Mouse (Mus musculus): Measurements from ENCODE around the gene Rab5c. TPM values are rescaled to one million over a fixed set of nuclear protein-coding genes. Genes with fewer than 3 reads are reported as not detected.

Rab5c gene
- total and polyA plus RNA-seq, 3 experiments = 249 to 263 TPM; not detected in 1

- Histone ChIP-seq H3K36me3 (ENCODE audit: control insufficient read depth in 1 of 2, insufficient read depth in 2 of 2, low read length in 2 of 2) (peaks cover 19 to 43% of the 10 kb centered on the region in 2 experiments), H3K9me3 (replicated peaks; ENCODE audit: insufficient read depth, low read length) (no peaks in the 10 kb centered on the region), H3K79me2 (ENCODE audit: control insufficient read depth, insufficient read depth, low read length, poor library complexity) (peaks cover 43% of the 10 kb centered on the region), H3K4me1 (ENCODE audit: control insufficient read depth in 1 of 2, insufficient read depth in 2 of 2, low read length in 2 of 2) (peaks cover 29 to 39% of the 10 kb centered on the region in 2 experiments), H3K4me3 (ENCODE audit: control insufficient read depth in 1 of 2, insufficient read depth in 1 of 2, low read depth in 2 of 2, low read length in 2 of 2) (no peak overlapping the region), H3K27me3 (ENCODE audit: control insufficient read depth in 1 of 2, insufficient read depth in 2 of 2, low read length in 2 of 2) (no peaks in the 10 kb centered on the region), H3K9ac (ENCODE audit: control insufficient read depth, low read depth, low read length, poor library complexity, severe bottlenecking) (no peak overlapping the region), H3K27ac (ENCODE audit: control insufficient read depth, low read depth, low read length) (no peak overlapping the region)
- TF ChIP-seq POLR2A (IDR thresholded peaks at IDR 0.05; ENCODE audit: control insufficient read depth in 1 of 2, insufficient read depth in 1 of 2, low read depth in 1 of 2, low read length in 2 of 2, poor library complexity in 1 of 2) (no peak), TCF12 (IDR thresholded peaks at IDR 0.05; ENCODE audit: low read depth, low read length) (no peak)
- no peak for DNase-seq (ENCODE audit: low read depth, low spot score)
Measured at GRCm38 (mm10) chr11:100719893-100720292, 18.1 kb downstream of the Rab5c start.

DNA sequence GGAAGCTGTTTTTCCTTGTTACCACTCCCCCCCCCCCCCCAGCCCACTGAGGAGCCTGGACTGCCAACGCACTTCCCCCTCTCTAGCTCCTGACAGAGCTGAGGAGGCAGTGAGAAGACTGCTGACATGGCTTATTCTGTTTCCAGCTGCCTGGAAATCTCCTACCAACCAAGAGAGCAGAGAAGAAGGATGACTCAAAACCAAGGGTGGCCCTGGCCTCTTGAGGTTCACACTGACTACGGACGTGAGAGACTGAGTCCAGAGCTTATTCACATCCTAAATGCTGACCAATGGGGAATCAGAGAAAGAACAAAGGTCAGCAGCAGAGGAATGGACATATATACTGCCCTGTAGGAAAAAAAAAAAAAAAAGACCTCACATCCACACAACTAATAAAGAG lies 18.7 kb downstream of the Rab5c start:
- Histone ChIP-seq H3K36me3 (ENCODE audit: control insufficient read depth in 1 of 2, insufficient read depth in 2 of 2, low read length in 2 of 2) (peaks cover 17 to 42% of the 10 kb centered on the region in 2 experiments), H3K79me2 (ENCODE audit: control insufficient read depth, insufficient read depth, low read length, poor library complexity) (peaks cover 38% of the 10 kb centered on the region), H3K27ac (ENCODE audit: control insufficient read depth, low read depth, low read length) (no peak overlapping the region), H3K9me3 (replicated peaks; ENCODE audit: insufficient read depth, low read length) (no peaks in the 10 kb centered on the region), H3K27me3 (ENCODE audit: control insufficient read depth in 1 of 2, insufficient read depth in 2 of 2, low read length in 2 of 2) (no peaks in the 10 kb centered on the region), H3K9ac (ENCODE audit: control insufficient read depth, low read depth, low read length, poor library complexity, severe bottlenecking) (no peak overlapping the region), H3K4me3 (ENCODE audit: control insufficient read depth in 1 of 2, insufficient read depth in 1 of 2, low read depth in 2 of 2, low read length in 2 of 2) (no peak overlapping the region), H3K4me1 (ENCODE audit: control insufficient read depth in 1 of 2, insufficient read depth in 2 of 2, low read length in 2 of 2) (peaks cover 24 to 35% of the 10 kb centered on the region in 2 experiments)
- TF ChIP-seq CHD2 (IDR thresholded peaks at IDR 0.05; ENCODE audit: low read length) (no peak), JUND (IDR thresholded peaks at IDR 0.05; ENCODE audit: low read depth, low read length) (no peak), POLR2A (IDR thresholded peaks at IDR 0.05; ENCODE audit: control insufficient read depth in 1 of 2, insufficient read depth in 1 of 2, low read depth in 1 of 2, low read length in 2 of 2, poor library complexity in 1 of 2) (no peak), USF1 (IDR thresholded peaks at IDR 0.05; ENCODE audit: low read depth, low read length) (no peak), MXI1 (IDR thresholded peaks at IDR 0.05; ENCODE audit: low read depth, low read length) (no peak), MAZ (IDR thresholded peaks at IDR 0.05; ENCODE audit: low read depth, low read length) (no peak), GATA1 (IDR thresholded peaks at IDR 0.05; ENCODE audit: low read depth, low read length) (no peak), ZNF384 (IDR thresholded peaks at IDR 0.05; ENCODE audit: low read depth, low read length) (no peak), HCFC1 (IDR thresholded peaks at IDR 0.05; ENCODE audit: low read depth, low read length) (no peak), TCF12 (IDR thresholded peaks at IDR 0.05; ENCODE audit: low read depth, low read length) (no peak)
- no peak for DNase-seq (ENCODE audit: low read depth, low spot score)

GRCm38 (mm10) chr11:100718866-100719265 lies 19.1 kb downstream of the Rab5c start:
- TF ChIP-seq UBTF (IDR thresholded peaks at IDR 0.05; ENCODE audit: borderline replicate concordance, insufficient read depth, low read depth, low read length) (no peak), GABPA (IDR thresholded peaks at IDR 0.05; ENCODE audit: low read depth, low read length) (no peak), POLR2AphosphoS5 (IDR thresholded peaks at IDR 0.05; ENCODE audit: borderline replicate concordance, low read depth, low read length) (no peak), MAFK (IDR thresholded peaks at IDR 0.05; ENCODE audit: borderline replicate concordance, low read depth, low read length) (no peak), CTCF (IDR thresholded peaks at IDR 0.05 in 2 of 3, conservative IDR thresholded peaks at IDR 0.05 in 1 of 3; ENCODE audit: control insufficient read depth in 1 of 3, insufficient read depth in 1 of 3, low read depth in 2 of 3, low read length in 3 of 3, poor library complexity in 1 of 3, severe bottlenecking in 1 of 3) (no peak), CHD2 (IDR thresholded peaks at IDR 0.05; ENCODE audit: low read length) (no peak), USF1 (IDR thresholded peaks at IDR 0.05; ENCODE audit: low read depth, low read length) (no peak), CHD1 (IDR thresholded peaks at IDR 0.05; ENCODE audit: low read depth, low read length) (no peak), MAX (IDR thresholded peaks at IDR 0.05; ENCODE audit: low read length) (no peak)
- Histone ChIP-seq H3K27ac (ENCODE audit: control insufficient read depth, low read depth, low read length) (no peak overlapping the region), H3K36me3 (ENCODE audit: control insufficient read depth in 1 of 2, insufficient read depth in 2 of 2, low read length in 2 of 2) (peaks cover 13 to 42% of the 10 kb centered on the region in 2 experiments), H3K9ac (ENCODE audit: control insufficient read depth, low read depth, low read length, poor library complexity, severe bottlenecking) (no peak overlapping the region), H3K9me3 (replicated peaks; ENCODE audit: insufficient read depth, low read length) (no peaks in the 10 kb centered on the region), H3K79me2 (ENCODE audit: control insufficient read depth, insufficient read depth, low read length, poor library complexity) (peaks cover 34% of the 10 kb centered on the region), H3K4me1 (ENCODE audit: control insufficient read depth in 1 of 2, insufficient read depth in 2 of 2, low read length in 2 of 2) (peaks cover 23 to 37% of the 10 kb centered on the region in 2 experiments), H3K27me3 (ENCODE audit: control insufficient read depth in 1 of 2, insufficient read depth in 2 of 2, low read length in 2 of 2) (no peaks in the 10 kb centered on the region), H3K4me3 (ENCODE audit: control insufficient read depth in 1 of 2, insufficient read depth in 1 of 2, low read depth in 2 of 2, low read length in 2 of 2) (no peak overlapping the region)
- no peak for DNase-seq (ENCODE audit: low read depth, low spot score)
